Mouse (Mus musculus) limb, embryonic 15.5 days (tissue): ENCODE measurements around the gene Mitd1. TPM values are rescaled to one million over a fixed set of nuclear protein-coding genes. Genes with fewer than 3 reads are reported as not detected.

Source experiments
- ATAC-seq: fragments of 200-750 bp; cut with Nextera tagmentation; 2 replicates; pipeline ENCODE4 v1.8.0; 2017; ENCODE audit warnings: low read depth, moderate TSS enrichment; ENCODE audit not compliant: insufficient number of reproducible peaks, low FRiP score, low TSS enrichment
- H3K27ac ChIP-seq: fragments of 300-500 bp; sonication (generic); 2 replicates; pipeline ENCODE4 v1.5.1; 2015; ENCODE audit warnings: moderate library complexity, mild to moderate bottlenecking, inconsistent platforms
- H3K27me3 ChIP-seq: fragments of 300-500 bp; sonication (generic); 2 replicates; pipeline ENCODE4 v1.6.1; 2015; ENCODE audit warnings: inconsistent platforms
- H3K36me3 ChIP-seq: fragments of 300-500 bp; sonication (generic); 2 replicates; pipeline ENCODE4 v1.6.1; 2015; ENCODE audit warnings: inconsistent platforms
- H3K4me1 ChIP-seq: fragments of 300-500 bp; sonication (generic); 2 replicates; pipeline ENCODE4 v1.6.1; 2015; ENCODE audit warnings: inconsistent platforms
- H3K4me2 ChIP-seq: fragments of 300-500 bp; sonication (generic); 2 replicates; pipeline ENCODE4 v1.6.1; 2015; ENCODE audit warnings: mild to moderate bottlenecking, inconsistent platforms
- H3K4me3 ChIP-seq: fragments of 300-500 bp; sonication (generic); 2 replicates; pipeline ENCODE4 v1.5.1; 2015; ENCODE audit warnings: mild to moderate bottlenecking, inconsistent platforms
- H3K9ac ChIP-seq: fragments of 300-500 bp; sonication (generic); 2 replicates; pipeline ENCODE4 v1.6.1; 2015; ENCODE audit warnings: inconsistent platforms
- H3K9me3 ChIP-seq: fragments of 300-500 bp; sonication (generic); 2 replicates; pipeline ENCODE4 v1.6.1; 2016; ENCODE audit warnings: inconsistent platforms
- WGBS: fragments of 180-500 bp; shearing (Covaris S2); methylation state at CpG from one replicate; pipeline ENCODE4 v1.1.7; 2015; 5-methylcytosine and 5-hydroxymethylcytosine counted together
- polyA plus RNA-seq: library from polyadenylated mRNA; unstranded; fragments of >200 nt; fragmentation: Nextera tagmentation; extraction: Ambion mirVana; gene quantifications from 2 replicates; pipeline ENCODE4 v1.2.1, GENCODE M21; 2015

Gene Mitd1
- polyA plus RNA-seq, 1 experiment from 2014 or later: 25.0 TPM

DNA sequence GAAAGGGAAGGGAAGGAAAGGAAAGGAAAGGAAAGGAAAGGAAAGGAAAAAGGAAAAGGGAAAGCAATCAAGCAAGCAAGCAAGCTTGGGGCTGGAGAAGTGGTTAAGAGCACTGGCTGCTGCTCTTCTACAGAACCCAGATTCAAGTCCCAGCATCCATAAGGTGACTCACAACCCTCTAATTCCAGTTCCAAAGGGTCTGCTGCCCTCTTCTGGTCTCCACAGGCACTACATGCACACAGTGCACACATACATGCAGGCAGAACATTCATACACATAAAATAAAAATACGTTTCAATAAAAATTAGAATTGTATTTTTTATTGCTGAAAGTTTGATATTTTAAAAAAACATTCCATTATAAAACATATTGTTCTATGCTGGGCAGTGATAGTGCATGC lies 23.2 kb downstream of the Mitd1 start:
- H3K4me2 ChIP-seq: no peak overlapping the region
- 58% methylated on average over 1 of the region's 1 CpGs for WGBS
- ATAC-seq: no peak
- H3K9ac ChIP-seq: no peak overlapping the region
- no peak overlapping the region for H3K27ac ChIP-seq
- no peak overlapping the region for H3K4me3 ChIP-seq
- no peaks in the 10 kb centered on the region for H3K36me3 ChIP-seq
- no peaks in the 10 kb centered on the region for H3K9me3 ChIP-seq
- H3K27me3 ChIP-seq: no peaks in the 10 kb centered on the region
- peaks cover 10% of the 10 kb centered on the region for H3K4me1 ChIP-seq

DNA sequence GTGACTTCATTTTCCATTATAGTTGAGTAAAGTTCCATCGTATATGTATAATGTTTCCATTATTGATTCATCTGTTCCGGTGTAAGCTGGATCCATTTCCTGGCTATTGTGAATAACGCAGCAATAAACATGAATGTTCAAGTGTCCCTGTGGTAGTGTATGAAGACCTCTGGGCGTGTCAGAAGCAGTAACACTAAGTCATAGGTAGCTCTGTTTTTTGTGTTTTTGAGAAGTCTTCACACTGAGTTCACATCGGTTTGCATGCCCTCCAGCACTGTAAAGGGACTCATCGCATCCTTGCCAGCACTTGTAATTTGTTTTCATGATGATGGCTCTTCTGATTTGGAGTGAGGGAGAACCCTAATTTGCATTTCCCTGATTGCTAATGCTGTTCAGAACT lies 23.9 kb downstream of the Mitd1 start, which contains the start of gene Tsga10:
TSS of gene Tsga10 (minus strand) at position 144 of the 400 bp plus-strand sequence.
- Histone ChIP-seq H3K27ac (peak within 1 kb of the TSS; percentile 86), H3K36me3 (no peaks in the 10 kb centered on the region), H3K4me2 (peak within 1 kb of the TSS; percentile 80), H3K4me1 (0 out of 2 replicates have a peak, but pooled peaks cover 4% of the 10 kb centered on the region), H3K27me3 (no peaks in the 10 kb centered on the region), H3K4me3 (peak within 1 kb of the TSS; percentile 69), H3K9ac (peak within 1 kb of the TSS; percentile 66), H3K9me3 (no peaks in the 10 kb centered on the region)
- WGBS: 80% methylated on average over 6 of the region's 6 CpGs
- ATAC-seq: no peak

DNA sequence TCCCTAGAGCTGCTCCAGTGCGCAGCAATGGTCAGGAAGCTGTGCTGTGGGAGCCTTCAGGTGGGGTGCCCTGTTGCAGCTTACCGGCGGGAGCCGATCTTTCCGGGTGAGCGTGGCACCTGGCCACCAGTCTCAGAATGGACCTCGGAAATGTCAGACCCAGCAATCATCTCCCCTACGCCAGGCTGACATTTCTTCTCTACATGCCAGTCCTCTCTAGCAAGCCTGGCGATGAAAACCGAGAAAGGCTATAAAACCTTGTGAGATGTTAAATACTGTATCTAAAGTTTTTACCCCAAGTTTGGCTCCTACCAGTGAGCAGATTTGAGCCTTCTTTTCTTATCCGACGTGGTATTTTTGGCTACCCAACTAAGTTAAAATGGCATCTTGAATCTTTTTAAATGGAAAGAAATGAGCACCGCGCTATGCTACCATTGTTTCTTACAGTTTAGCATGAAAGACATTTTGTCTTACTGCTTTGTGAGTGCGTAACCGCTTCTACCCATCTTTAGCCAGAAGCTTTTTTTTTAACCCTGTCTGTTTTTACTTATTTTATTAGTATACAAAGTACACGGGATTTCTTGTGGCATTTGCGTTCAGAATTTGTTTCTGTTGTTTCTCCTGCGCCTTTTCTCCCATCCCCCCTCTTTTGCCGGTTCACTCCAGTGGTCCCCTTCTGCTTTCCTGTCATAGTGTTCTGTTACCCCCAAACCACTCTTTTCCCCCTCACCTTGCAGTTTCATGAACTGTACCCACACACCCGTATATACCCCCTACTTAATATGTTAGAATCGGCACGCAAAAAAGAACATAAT lies 24.6 kb downstream of the Mitd1 start:
- Histone ChIP-seq H3K9me3 (no peaks in the 10 kb centered on the region), H3K9ac (peak overlapping the region; percentile 66), H3K27ac (peak overlapping the region; percentile 86), H3K4me2 (peak overlapping the region; percentile 80), H3K4me3 (peak overlapping the region; percentile 69), H3K4me1 (0 out of 2 replicates have a peak, but pooled peaks cover 4% of the 10 kb centered on the region), H3K36me3 (no peaks in the 10 kb centered on the region), H3K27me3 (no peaks in the 10 kb centered on the region)
- no peak for ATAC-seq
- 9% methylated on average over 23 of the region's 23 CpGs for WGBS

DNA sequence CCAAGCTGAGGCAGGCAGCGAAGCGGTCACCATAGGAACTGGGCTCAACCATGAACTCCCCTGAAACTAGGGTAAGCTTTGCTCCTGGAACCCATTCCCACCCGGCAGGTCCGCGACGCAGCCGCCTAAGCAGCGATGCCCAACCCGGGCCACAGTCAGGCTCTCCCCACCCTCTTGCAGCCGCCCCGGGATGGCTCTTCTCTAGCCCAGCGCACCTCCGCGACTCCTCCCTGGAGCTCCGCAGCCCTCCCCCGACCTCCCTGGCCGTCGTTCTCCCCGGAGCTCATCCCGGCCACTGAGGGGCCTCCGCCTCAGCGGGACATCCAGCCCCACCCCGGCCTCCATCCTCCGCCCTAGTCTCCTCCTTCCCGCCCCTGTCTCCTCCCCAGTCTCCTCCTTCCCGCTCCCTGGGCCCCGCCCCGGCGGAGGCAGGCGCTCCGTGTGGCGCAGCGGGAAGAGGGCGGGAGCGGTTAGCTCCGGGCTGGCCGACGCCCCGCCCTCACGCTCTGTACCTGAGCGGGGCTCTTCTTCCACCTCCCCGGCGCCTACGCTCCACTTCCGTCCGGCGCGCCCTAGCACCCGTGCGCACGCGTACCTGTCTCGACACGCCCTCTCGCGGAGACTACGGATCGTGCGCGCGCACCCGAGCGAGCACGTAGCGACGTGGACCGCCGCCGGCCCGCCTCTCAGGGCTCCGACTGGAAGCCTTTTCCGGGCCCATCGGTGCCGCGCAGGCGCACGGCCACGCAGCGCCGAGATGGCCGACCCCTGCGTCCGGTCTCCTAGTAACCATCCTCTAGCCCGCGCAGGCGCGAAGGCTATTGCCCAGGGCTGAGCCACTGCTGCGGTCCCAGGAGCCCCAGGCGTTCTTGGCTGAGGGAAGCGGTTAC lies 25.5 kb downstream of the Mitd1 start:
- peak overlapping the region; percentile 71 for H3K9ac ChIP-seq
- 0 out of 2 replicates have a peak, but pooled peaks cover 4% of the 10 kb centered on the region for H3K4me1 ChIP-seq
- peak; percentile 99 for ATAC-seq
- under 1% methylated on average over 89 of the region's 90 CpGs for WGBS
- no peaks in the 10 kb centered on the region for H3K27me3 ChIP-seq
- H3K4me2 ChIP-seq: peak overlapping the region; percentile 80
- no peaks in the 10 kb centered on the region for H3K9me3 ChIP-seq
- peak overlapping the region; percentile 86 for H3K27ac ChIP-seq
- no peaks in the 10 kb centered on the region for H3K36me3 ChIP-seq
- peak overlapping the region; percentile 69 for H3K4me3 ChIP-seq

DNA sequence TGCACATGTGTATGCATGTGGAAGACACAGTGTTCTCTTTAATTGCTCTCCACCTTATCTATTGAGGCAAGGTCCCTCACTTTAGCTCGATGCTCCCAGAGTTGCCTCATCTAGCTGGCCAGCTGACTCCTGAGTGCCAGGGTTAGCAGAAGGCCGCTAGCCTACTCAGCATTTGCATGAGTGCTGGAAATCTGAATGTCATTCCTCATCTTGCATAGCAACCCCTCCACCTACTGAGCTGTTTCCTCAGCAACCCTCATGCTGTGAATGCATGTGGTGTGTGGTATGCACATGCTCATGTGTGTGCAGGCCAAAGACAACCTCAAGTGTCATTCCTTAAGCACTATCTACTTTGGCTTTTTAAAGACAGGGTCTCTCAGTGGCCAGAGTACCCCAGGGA lies 39.5 kb downstream of the Mitd1 start:
- Histone ChIP-seq H3K9ac (no peak overlapping the region), H3K36me3 (no peaks in the 10 kb centered on the region), H3K4me2 (no peak overlapping the region), H3K27ac (no peak overlapping the region), H3K4me3 (no peak overlapping the region), H3K9me3 (no peaks in the 10 kb centered on the region), H3K27me3 (no peaks in the 10 kb centered on the region), H3K4me1 (no peaks in the 10 kb centered on the region)
- ATAC-seq: no peak
- WGBS: 62% methylated on average over 2 of the region's 2 CpGs

DNA sequence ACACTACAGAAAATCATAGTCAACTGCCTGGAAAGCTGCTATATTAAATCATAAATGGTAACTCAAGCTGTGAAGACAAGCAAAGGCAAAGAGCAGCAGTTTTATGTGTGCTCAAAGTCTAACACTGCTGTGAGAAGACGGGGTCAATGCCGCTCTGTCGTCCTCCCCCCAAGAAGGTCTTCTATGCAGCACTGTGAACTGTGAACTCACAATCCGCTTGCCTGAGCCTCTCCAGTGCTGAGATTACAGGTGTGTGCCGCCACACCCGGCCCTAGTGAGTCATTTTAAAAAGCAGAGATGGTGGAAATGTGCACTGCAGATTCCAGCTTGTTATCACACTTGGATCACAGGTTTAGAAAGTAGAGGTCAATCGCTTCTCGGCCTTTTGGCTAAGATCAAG lies 43.3 kb downstream of the Mitd1 start:
- no peaks in the 10 kb centered on the region for H3K9me3 ChIP-seq
- H3K4me2 ChIP-seq: no peak overlapping the region
- H3K27ac ChIP-seq: no peak overlapping the region
- H3K4me3 ChIP-seq: no peak overlapping the region
- WGBS: 78% methylated on average over 8 of the region's 8 CpGs
- no peak overlapping the region for H3K9ac ChIP-seq
- no peaks in the 10 kb centered on the region for H3K27me3 ChIP-seq
- no peak for ATAC-seq
- H3K36me3 ChIP-seq: no peaks in the 10 kb centered on the region
- no peaks in the 10 kb centered on the region for H3K4me1 ChIP-seq

DNA sequence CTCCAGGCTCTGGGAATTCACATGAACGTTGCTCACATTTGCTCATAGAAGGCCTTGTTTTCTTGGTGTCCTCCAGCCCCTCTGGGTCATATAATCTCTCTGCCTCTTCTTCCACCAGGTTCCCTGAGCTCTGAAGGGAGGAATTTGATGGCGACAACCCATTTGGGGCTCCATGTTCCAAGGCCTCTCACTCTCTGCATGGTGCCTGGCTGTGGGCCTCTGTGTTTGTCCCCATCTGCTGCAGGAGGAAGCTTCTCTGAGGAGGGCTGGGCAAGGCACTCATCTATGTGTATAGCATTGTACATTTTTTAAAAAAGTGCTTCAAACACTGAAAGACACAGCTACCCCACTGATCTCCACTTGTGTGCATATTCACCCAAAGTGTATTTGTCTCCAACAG lies 58.5 kb downstream of the Mitd1 start:
- 47% methylated on average over 2 of the region's 2 CpGs for WGBS
- H3K9ac ChIP-seq: no peak overlapping the region
- no peak for ATAC-seq
- H3K4me3 ChIP-seq: no peak overlapping the region
- H3K36me3 ChIP-seq: peaks cover 5% of the 10 kb centered on the region; the same call in 1 of the 2 replicates
- no peaks in the 10 kb centered on the region for H3K9me3 ChIP-seq
- H3K4me2 ChIP-seq: no peak overlapping the region
- H3K27ac ChIP-seq: no peak overlapping the region
- H3K4me1 ChIP-seq: no peaks in the 10 kb centered on the region
- no peaks in the 10 kb centered on the region for H3K27me3 ChIP-seq

Other genes with a start within 250 kb of the Mitd1 start
- gene 2010300C02Rik, start 170.3 kb downstream of the Mitd1 start, polyA plus RNA-seq: 3.4 and 3.9 TPM in 2 replicates
- gene Tsga10, start 24.0 kb downstream of the Mitd1 start, polyA plus RNA-seq: 5.7 and 5.8 TPM in 2 replicates
- gene Lipt1, start 18.7 kb downstream of the Mitd1 start, polyA plus RNA-seq: 7.3 and 7.7 TPM in 2 replicates
- 210 and 215 TPM in 2 replicates for gene Mrpl30, start 66 bp upstream of the Mitd1 start, polyA plus RNA-seq
- gene Lyg2, start 26.1 kb upstream of the Mitd1 start, polyA plus RNA-seq: not detected in 2 replicates
- 0.22 TPM in 1 of 2 replicates, not detected in the other for gene Lyg1, start 67.3 kb upstream of the Mitd1 start, polyA plus RNA-seq
- gene Txndc9, start 107.5 kb upstream of the Mitd1 start, polyA plus RNA-seq: 137 and 140 TPM in 2 replicates
- 26.3 and 29.3 TPM in 2 replicates for gene Eif5b, start 107.6 kb upstream of the Mitd1 start, polyA plus RNA-seq
- 20.1 and 24.0 TPM in 2 replicates for gene Rev1, start 239.4 kb upstream of the Mitd1 start, polyA plus RNA-seq